Mouse (Mus musculus) heart, postnatal 0 days (tissue): Measurements from ENCODE around the gene Exosc6. TPM values are rescaled to one million over a fixed set of nuclear protein-coding genes. Genes with fewer than 3 reads are reported as not detected.

Experiments used
- ATAC-seq: fragments of 200-750 bp; cut with Nextera tagmentation; 2 replicates; pipeline ENCODE4 v1.8.0; 2017; ENCODE audit warnings: low read depth, moderate number of reproducible peaks, moderate library complexity; ENCODE audit not compliant: insufficient read depth
- DNase-seq: peaks from one replicate; pipeline ENCODE4 v3.0.0-alpha.2; 2016; ENCODE audit warnings: low spot score
- H3K27ac ChIP-seq: fragments of 300-500 bp; sonication (generic); 2 replicates; pipeline ENCODE4 v1.5.1; 2014; ENCODE audit warnings: low read depth, mild to moderate bottlenecking
- H3K27me3 ChIP-seq: fragments of 300-500 bp; sonication (generic); 2 replicates; pipeline ENCODE4 v1.6.1; 2014; ENCODE audit warnings: low read length, mixed read lengths; ENCODE audit not compliant: control insufficient read depth, insufficient read depth
- H3K36me3 ChIP-seq: fragments of 300-500 bp; sonication (generic); replicated peaks from 2 replicates; pipeline ENCODE4 v1.6.1; 2014; ENCODE audit warnings: low read length, mixed read lengths; ENCODE audit not compliant: control insufficient read depth, insufficient read depth
- H3K4me1 ChIP-seq: fragments of 300-500 bp; sonication (generic); 2 replicates; pipeline ENCODE4 v1.6.1; 2014; ENCODE audit warnings: antibody characterized with exemption; ENCODE audit not compliant: control insufficient read depth, insufficient read depth
- H3K4me2 ChIP-seq: fragments of 300-500 bp; sonication (generic); 2 replicates; pipeline ENCODE4 v1.6.1; 2014; ENCODE audit warnings: low read depth, mild to moderate bottlenecking, low read length, moderate library complexity
- H3K4me3 ChIP-seq: fragments of 300-500 bp; sonication (generic); 2 replicates; pipeline ENCODE4 v1.5.1; 2014; ENCODE audit warnings: low read depth, low read length
- H3K9ac ChIP-seq: fragments of 300-500 bp; sonication (generic); replicated peaks from 2 replicates; pipeline ENCODE4 v1.6.1; 2014; ENCODE audit warnings: low read depth, low read length, mixed read lengths
- H3K9me3 ChIP-seq: fragments of 300-500 bp; sonication (generic); replicated peaks from 2 replicates; pipeline ENCODE4 v1.6.1; 2016; ENCODE audit warnings: low read length; ENCODE audit not compliant: control insufficient read depth
- CTCF ChIP-seq: IDR thresholded peaks from 2 replicates; pipeline ENCODE4 v1.5.1; 2016; ENCODE audit warnings: antibody characterized with exemption, control low read depth, low read depth
- EP300 ChIP-seq: IDR thresholded peaks from 2 replicates; pipeline ENCODE4 v1.6.1; 2016; ENCODE audit warnings: antibody characterized with exemption, low read depth
- WGBS: fragments of 180-500 bp; shearing (Covaris S2); extraction: QIAGEN DNeasy Blood & Tissue Kit; methylation state at CpG from one replicate; pipeline ENCODE4 v1.1.7; 2014; 5-methylcytosine and 5-hydroxymethylcytosine counted together
- polyA plus RNA-seq: library from polyadenylated mRNA; unstranded; fragments of >200 nt; fragmentation: Nextera tagmentation; extraction: Ambion mirVana; gene quantifications from 2 replicates; pipeline ENCODE4 v1.2.1, GENCODE M21; 2015
- total RNA-seq: library from RNA; depleted of rRNA; stranded (reverse); fragments of >200 nt; gene quantifications from 2 replicates; pipeline ENCODE4 v1.2.3, GENCODE M21; 2014; ENCODE audit warnings: low replicate concordance

The Exosc6 gene
- total and polyA plus RNA-seq, 2 experiments from 2014 or later: 0.38 to 7.1 TPM

DNA sequence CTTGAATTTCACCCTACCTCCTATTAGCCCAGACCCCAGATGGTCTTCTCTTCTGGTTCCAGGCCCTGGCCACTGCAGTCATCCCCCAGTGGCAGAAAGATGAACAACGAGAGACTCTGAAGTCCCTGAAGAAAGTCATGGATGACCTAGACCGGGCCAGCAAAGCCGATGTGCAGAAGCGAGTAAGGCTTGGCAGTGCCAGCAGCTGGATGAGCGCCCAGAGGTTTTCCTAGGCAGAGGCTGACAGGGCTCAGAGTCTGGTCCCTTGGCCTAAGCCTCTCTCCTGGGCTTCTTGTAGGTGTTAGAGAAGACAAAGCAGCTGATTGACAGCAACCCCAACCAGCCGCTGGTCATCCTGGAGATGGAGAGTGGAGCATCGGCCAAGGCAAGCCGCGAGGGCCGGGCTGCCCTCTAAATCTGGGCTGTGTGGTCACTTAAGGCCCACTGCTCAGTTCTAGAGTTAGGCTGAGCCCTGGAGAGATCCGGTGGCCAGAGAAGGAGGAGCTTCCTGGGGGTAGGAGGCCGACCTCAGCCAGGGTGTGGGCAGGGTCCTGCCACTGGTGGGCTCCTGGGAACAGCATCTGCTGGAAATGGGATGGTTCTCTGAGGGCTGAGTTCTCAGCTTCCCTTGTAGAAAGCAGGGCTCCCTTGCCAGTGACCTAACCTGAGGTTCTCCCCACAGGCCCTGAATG is 2.2 kb upstream of the Exosc6 start:
- WGBS: 92% methylated on average over 12 of the region's 12 CpGs
- H3K36me3 ChIP-seq: peaks cover 67% of the 10 kb centered on the region

DNA sequence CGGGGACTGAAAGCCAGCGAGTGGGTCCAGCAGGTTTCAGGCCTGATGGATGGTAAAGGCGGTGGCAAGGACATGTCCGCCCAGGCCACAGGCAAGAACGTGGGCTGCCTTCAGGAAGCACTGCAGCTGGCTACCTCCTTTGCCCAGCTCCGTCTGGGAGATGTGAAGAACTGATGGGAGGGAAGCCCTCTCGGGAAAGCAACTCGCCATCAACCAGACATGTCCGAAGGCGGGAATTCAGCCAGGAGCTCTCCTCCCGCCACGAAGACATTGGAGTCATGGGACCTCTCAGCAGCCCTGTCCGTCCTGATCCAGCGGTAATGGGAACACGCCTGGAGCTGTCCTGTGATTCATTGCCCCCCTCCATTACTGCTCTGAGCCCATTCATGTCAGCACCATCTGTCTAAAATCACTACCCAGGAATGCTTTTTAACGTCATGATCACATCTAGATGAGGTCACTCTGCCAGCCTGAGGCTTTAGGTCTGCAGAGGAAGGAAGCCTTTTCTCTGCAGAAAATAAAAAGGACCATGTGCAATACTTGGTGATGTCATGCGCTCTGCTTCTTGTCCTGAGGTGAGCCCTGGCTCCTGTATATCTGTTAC is 1.0 kb upstream of the Exosc6 start:
- Histone ChIP-seq H3K4me1 (peaks cover 10% of the 10 kb centered on the region; the same call in 1 of the 2 replicates), H3K9ac (no peak overlapping the region), H3K27me3 (no peaks in the 10 kb centered on the region), H3K9me3 (no peaks in the 10 kb centered on the region), H3K27ac (no peak overlapping the region), H3K4me3 (no peak overlapping the region), H3K36me3 (peaks cover 56% of the 10 kb centered on the region), H3K4me2 (no peak overlapping the region)
- TF ChIP-seq CTCF (no peak), EP300 (no peak)
- DNase-seq: no peak
- WGBS: 82% methylated on average over 17 of the region's 17 CpGs
- no peak for ATAC-seq

More for the DNA sequence above, 2.2 kb upstream of the Exosc6 start:
- ATAC-seq: no peak
- DNase-seq: no peak
- TF ChIP-seq EP300 (no peak), CTCF (no peak)
- no peak overlapping the region for H3K4me2 ChIP-seq
- H3K4me1 ChIP-seq: peaks cover 10% of the 10 kb centered on the region; the same call in 1 of the 2 replicates
- no peak overlapping the region for H3K9ac ChIP-seq
- H3K9me3 ChIP-seq: no peaks in the 10 kb centered on the region
- no peak overlapping the region for H3K4me3 ChIP-seq
- no peak overlapping the region for H3K27ac ChIP-seq
- H3K27me3 ChIP-seq: no peaks in the 10 kb centered on the region

- Histone ChIP-seq H3K4me1 (peaks cover 10% of the 10 kb centered on the region; the same call in 1 of the 2 replicates), H3K9me3 (no peaks in the 10 kb centered on the region), H3K27me3 (no peaks in the 10 kb centered on the region), H3K27ac (no peak overlapping the region), H3K4me3 (no peak overlapping the region), H3K36me3 (peaks cover 50% of the 10 kb centered on the region), H3K4me2 (no peak overlapping the region), H3K9ac (no peak overlapping the region)
- WGBS: 66% methylated on average over 2 of the region's 2 CpGs
- ATAC-seq (no peak), DNase-seq (no peak)
- TF ChIP-seq CTCF (no peak), EP300 (no peak)
These were observed 478 bp upstream of the Exosc6 start for GRCm38 (mm10) chr8:111055661-111056060.

GRCm38 (mm10) chr8:111056691-111057293 is 653 bp downstream of the Exosc6 start:
- H3K4me1 ChIP-seq: peaks cover 10% of the 10 kb centered on the region; the same call in 1 of the 2 replicates
- peak overlapping the region; percentile 100 for H3K4me2 ChIP-seq
- no peaks in the 10 kb centered on the region for H3K9me3 ChIP-seq
- H3K27ac ChIP-seq: peak overlapping the region; percentile 71
- peaks cover 39% of the 10 kb centered on the region for H3K36me3 ChIP-seq
- H3K27me3 ChIP-seq: no peaks in the 10 kb centered on the region
- ATAC-seq (peak; percentile 67), DNase-seq (no peak)
- WGBS: under 1% methylated on average over 41 of the region's 63 CpGs
- H3K4me3 ChIP-seq: peak overlapping the region; percentile 94
- H3K9ac ChIP-seq: peak overlapping the region; percentile 77
- TF ChIP-seq EP300 (no peak), CTCF (no peak)

DNA sequence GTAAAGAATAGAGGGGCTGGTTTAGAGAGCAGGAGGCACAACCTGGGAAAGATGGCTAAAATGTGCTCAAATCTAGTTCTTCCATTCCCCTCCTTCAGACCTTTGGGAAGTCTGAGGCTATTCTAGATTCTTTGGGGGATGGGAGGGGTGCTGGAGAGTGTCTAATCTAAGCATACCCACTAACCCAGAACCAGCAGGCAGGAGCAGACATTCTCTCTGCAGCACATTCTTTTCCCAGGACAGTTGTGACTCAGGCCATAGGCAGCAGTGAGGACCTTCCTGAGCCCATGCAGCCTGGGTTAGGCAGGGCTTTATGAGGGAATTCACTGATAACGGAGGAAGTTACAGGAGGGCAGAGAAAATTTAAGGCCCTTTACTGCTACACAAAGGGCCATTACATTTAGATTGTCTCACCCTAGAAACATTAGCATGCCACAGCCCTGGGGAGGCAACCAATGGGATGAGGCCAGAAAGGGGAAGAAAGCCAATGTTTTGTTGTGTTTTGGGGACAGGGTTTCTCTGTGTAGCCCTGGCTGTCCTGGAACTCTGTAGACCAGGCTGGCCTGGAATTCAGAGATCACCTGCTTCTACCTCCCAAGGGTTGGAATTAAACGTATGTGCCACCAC is 2.9 kb downstream of the Exosc6 start:
- Histone ChIP-seq H3K27me3 (no peaks in the 10 kb centered on the region), H3K4me1 (peaks cover 10% of the 10 kb centered on the region; the same call in 1 of the 2 replicates), H3K4me3 (no peak overlapping the region), H3K4me2 (no peak overlapping the region), H3K27ac (no peak overlapping the region), H3K36me3 (peaks cover 16% of the 10 kb centered on the region), H3K9ac (no peak overlapping the region), H3K9me3 (no peaks in the 10 kb centered on the region)
- TF ChIP-seq EP300 (no peak), CTCF (no peak)
- WGBS: 53% methylated on average over 2 of the region's 2 CpGs
- DNase-seq (no peak), ATAC-seq (no peak)
